Mouse (Mus musculus) gastrocnemius, adult 8-10 months (tissue): ENCODE data around the gene Ltc4s. TPM values are rescaled to one million over a fixed set of nuclear protein-coding genes. Genes with fewer than 3 reads are reported as not detected.
A peak's percentile ranks its signal among the peaks of the same experiment; 100 is the strongest.

Source experiments
- DNase-seq, 2 experiments: peaks; one replicate each; pipeline ENCODE4 v3.0.0; 2022; ENCODE audit warnings: low spot score in 2 of 2
- total RNA-seq, 4 experiments: library from RNA; stranded (reverse); gene quantifications; 2 replicates each; pipeline ENCODE4 v1.2.4; 2022

Gene Ltc4s
- total RNA-seq, result 1 to 10 TPM; 1.2 to 3.1 (median 2.4) TPM

DNA sequence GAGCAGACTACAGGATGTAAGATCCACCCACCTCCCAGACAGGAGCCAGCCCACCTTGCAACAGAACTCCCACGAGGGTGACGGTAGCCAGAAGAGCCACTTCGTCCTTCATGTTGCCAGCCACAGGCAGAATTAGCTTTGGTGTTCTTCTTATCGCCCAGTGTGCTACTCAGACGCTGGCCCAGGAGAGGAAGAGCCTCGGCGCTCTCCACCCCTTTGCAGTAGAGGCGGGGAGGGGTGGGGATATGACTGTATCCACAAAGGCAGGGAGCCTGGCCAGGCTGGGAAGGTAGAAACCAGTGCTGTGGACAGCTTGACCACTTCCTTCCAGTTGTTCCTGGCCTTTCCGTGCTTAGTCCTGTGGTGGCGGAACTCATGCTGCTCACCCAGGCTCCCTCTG is at the start of gene Ltc4s:
TSS of gene Ltc4s (minus strand) at position 293 of the 400 bp plus-strand sequence.
- no peak for DNase-seq

- DNase-seq, result no peak
Measured at GRCm38 (mm10) chr11:50286428-50286827, 48.0 kb upstream of the Ltc4s start.

DNA sequence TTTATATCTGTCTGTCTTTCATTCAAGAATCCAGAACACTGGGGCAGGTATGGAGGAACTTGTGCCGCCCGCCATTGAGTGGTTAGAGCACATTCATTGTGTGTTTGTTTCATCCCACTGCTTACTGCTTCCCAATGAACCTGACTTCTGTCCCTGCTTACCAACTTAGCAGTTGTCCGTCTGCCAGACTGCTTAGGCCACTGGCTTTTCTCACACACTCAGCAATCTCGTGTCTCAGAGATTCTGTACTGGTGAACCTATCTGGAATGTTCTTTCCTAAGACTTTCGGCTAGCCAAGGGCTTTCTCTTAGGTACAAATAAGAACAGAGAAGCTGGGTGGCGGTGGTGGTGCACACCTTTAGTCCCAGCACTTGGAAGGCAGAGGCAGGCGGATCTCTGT is 47.3 kb upstream of the Ltc4s start:
- no peak for DNase-seq

DNA sequence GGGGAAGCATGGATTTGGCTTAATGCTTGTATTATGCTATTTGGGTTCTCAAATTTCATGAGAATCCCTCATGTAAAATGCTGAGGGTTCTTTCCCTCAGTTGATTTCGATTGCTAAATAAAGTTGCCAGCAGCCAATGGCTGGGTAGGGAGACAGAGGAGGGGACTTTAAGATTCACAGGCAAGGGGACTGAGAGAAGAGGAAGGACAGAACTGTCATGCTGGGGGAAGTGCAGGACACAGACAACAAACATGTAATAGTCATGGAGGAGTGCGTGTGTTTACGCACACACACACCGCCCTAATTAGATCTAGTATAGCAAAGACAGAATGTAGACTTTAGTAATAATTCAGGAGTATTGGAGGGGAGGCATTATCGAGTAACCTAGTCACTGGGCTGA is 46.8 kb upstream of the Ltc4s start:
- no peak for DNase-seq

- no peak for DNase-seq
Measured at GRCm38 (mm10) chr11:50280053-50280452, 41.6 kb upstream of the Ltc4s start.

DNA sequence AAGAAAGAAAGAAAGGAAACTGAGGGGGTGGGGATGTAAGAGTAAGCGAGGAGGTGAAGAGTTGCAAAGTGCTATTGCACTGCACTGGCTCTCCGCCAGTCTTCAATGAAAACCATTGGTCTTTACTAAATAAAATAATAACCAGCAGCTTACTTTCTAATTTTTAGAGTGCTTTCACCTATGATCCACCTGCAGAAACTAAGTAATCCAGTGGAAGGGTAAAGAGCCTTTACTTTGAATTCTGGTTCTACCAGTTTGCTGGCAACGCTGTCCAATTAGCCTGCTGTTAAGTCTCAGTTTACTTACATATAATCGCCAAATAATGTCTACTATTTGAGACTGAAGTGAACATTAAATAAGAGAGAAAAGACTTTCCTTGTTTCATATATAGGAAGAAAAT is 40.6 kb upstream of the Ltc4s start:
- no peak for DNase-seq

- no peak for DNase-seq
Measured at GRCm38 (mm10) chr11:50277706-50278105, 39.3 kb upstream of the Ltc4s start.

GRCm38 (mm10) chr11:50277025-50277424 is 38.6 kb upstream of the Ltc4s start:
- no peak for DNase-seq

- DNase-seq, result no peak
Measured at GRCm38 (mm10) chr11:50275568-50276151, 37.2 kb upstream of the Ltc4s start.

DNA sequence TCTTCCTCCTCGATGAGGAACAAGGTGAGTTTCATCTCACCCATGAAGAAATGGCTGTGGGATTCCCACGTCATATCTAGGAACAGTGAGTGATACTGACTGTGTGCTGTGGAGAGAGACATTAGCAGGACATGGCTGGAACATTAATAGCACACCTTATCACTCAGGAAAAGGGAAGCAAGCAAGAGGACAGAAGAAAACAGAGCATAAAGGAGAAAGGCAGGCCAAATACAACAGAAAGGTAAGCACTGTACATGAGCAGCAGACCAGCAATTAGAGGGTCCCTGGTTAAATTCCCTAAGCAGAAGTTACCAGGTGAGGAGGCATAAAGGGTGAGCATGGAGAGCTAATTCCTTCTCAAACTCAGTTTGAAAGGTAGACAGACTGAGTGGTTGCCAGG is 36.7 kb upstream of the Ltc4s start:
- no peak for DNase-seq

DNA sequence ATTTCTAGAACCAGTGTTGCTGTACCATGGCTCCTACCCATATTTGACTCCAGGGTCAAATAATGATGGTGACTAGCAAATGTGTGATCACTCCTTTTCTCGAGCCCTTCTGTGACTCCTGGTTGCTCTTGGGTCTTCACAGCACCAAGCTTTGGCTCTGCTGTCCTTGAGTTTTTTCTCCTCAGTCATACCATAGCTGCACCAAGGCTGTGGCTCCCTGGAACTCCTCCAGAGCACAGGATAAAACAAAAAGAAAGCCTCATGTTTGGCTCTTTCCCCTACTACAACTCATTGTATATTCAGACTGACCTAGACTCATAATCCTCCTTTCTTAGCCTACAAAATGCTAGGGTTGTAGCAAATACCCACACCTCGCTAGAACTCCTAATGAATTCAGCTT is 34.4 kb upstream of the Ltc4s start:
- no peak for DNase-seq

DNA sequence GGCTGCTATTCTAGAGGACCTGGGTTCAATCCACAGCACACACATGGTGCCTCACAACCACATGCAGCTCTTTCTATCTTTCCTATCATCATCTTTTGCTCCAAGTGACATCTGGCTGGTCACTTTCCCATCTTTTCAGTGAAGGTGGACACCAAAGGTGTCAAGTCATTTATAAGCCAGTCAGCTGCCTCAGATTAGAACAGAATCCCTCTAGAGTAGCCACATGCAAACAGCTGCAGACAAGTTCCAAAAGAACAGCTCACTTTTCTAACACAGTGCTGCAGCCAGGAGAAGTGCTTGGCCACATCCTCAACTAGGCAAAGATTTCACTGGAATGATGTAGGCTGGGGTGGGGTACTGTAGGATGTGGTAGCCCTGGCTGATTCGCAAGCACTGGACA is 31.5 kb upstream of the Ltc4s start:
- DNase-seq, result no peak

GRCm38 (mm10) chr11:50269163-50269562 is 30.7 kb upstream of the Ltc4s start:
- DNase-seq, result no peak

DNA sequence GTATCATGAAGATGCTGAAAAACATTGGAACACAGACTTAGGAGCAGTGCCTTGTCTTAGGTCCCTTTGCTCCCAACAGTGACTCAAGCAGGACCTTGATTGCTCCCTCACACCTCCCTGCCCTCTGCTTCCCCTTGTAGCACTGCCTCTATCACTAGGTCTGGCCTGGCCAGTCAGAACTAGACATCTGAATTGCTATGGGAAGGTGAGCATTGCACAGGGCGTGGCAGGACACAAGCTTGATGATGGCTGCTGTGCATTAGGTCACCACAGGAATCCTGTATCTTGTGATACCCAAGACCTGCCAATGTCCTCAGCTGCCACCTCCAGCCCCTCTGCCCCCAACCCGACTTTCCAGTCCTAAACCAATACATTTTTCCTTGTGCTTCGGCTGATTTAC is 28.6 kb upstream of the Ltc4s start:
- DNase-seq, result no peak

DNA sequence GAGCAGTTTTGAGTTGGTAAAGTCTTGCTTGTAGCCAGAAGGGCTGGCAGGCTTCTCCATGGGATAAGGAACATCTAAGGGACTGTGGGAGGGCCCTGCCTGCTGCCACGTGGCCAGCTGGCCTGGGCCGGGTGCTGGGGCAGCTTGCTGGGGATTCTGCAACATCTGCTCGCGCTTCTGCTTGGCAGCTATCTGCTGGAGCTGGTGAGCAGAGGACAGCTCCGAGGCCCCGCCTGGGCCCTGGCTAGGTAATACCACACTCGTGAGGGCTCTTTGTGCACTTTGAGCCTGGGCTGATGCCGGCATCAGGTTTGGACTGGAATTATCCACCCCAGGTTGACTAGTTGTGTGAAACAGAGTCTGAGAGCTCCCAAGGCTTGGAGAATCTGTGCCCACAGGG is 27.5 kb upstream of the Ltc4s start:
- peak in 1 of 2 experiments; percentile 44 for DNase-seq

- DNase-seq, result no peak
Measured at GRCm38 (mm10) chr11:50263198-50263597, 24.8 kb upstream of the Ltc4s start.

DNA sequence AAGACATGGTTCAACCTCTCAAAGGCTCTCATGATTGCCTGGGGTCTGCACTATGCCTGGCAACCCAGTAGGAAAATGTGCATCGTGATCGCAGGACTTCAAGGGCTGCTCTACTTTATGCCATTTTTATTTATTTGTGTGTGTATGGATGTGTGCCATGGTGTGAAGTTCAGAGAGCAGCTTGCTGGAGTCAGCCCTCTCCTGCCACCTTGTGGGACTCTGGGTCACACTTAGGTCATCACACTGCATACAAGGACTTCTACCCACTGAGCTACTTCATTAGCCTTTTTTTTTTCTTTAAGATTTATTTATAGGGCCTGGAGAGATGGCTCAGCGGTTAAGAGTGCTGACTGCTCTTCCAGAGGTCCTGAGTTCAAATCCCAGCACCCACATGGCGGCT is 23.6 kb upstream of the Ltc4s start:
- DNase-seq, result no peak

GRCm38 (mm10) chr11:50258310-50258709 is 19.9 kb upstream of the Ltc4s start:
- DNase-seq, result no peak

DNA sequence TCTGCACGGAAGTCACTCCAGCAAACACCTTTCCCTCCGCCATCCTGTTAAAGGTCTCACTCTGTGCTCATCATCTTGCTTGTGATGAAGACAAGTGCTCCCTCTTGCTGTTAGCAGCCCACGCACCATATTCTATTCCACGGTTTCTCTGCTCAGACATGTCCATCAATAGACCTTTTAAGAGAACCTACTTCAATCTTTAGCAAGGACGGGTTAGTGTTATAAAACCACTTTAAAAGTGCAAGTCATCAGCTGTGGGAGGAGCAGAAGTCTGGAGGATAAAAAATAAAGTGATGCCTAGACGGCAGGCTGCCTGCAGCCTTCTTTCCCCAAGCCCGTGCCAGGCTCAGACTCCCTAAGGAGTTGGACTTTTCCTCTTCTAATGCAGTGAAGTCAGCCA is 18.2 kb upstream of the Ltc4s start:
- no peak for DNase-seq

DNA sequence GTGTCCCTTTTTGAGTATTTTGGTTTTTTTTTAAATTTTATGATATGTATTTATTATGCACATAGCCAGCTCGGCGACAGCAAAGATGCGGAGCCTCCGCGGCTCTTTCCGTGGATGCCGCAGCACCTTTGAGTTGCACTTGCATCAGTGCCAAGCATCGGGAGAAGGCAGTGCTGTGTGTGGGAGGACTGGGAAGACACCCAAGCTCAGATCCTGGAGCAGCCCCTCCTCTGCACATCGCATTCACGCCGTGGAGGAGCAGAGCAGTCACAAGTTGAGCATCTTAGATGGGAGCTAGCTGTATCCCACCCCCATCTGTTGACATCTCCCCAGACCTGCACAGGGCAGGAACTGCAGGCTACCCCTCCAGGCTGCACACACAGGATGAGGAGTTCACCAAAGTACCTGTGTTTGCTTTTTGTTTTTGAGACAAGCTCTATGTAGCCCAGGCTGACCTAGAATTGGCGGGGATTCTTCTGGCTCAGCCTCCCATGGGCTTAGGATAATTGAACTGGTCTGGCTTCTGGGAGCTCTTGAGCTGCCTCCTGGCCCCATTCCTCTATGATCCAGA is 15.7 kb upstream of the Ltc4s start:
- no peak for DNase-seq

DNA sequence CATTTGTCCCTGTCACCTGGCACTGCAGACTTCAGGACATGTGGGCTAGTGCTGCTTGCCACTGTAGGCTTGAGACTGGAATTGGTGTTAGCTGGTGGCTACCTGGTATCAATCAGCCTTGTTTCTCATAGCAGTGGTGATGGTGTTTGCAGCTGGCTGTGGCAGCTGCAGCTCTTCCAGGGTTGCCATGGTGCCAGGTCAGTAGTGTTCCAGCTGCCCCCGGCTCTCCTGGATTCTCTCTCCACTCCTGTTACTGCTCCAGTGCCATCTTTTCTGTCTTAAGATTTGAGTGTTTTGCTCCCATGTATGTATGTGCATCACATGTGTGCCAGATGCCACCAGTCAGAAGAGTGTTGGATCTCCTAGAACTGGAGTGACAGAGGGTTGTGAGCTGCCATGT is 15.0 kb upstream of the Ltc4s start:
- no peak for DNase-seq

DNA sequence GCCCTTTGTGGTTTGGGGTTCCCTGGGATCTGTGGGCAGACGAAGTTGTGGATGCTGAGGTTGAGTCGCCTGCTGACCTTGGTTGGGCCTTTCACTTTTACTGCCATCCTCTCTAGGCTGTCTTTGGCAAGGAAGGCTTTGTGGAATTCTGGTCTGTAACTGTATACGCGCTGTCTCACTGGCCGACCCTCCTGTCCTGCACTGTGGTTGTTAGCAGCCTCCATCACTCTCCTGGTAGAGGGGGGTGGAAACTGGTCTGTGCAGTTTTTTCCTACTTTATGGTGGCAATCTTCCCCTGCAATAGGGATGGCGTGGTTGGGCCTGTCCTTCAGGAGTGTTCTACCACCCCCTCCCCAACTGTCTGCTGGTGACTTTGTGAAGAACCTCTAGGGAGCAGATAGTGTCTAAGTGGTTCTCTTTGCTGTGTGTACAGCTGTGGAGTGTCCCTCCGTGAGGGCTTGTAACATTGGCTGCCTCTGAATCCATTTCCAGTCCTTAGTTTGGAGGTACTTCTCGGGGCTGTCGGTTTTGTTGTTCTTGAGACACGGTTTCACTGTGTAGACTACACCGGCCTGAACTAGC is 14.4 kb upstream of the Ltc4s start:
- DNase-seq, result no peak

DNA sequence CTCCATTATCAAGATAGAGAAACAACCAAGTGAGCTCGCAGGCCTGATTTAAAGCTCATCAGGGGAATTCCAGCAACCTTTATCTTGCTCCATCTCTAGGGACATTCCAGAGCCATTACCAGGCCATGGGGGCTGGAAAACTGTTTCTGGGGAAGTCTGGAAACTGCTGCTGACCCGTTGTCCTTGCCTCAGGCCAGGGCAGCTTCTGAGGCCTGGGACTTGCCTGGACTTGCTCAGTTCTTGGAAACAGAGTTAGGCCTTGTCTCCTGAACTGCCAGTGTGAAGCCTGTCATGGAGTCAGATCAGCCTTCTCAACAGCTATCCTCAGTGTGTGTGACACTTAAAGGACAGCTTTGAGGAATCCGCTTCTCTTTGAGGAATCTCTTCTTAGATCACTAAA is 13.8 kb upstream of the Ltc4s start:
- DNase-seq, result no peak
